Mouse (Mus musculus) adrenal gland, adult 18-20 months (tissue): Measurements from ENCODE around the gene Tmem25. TPM values are rescaled to one million over a fixed set of nuclear protein-coding genes. Genes with fewer than 3 reads are reported as not detected.

Experiments
- DNase-seq, 2 experiments: peaks; one replicate each; pipeline ENCODE4 v3.0.0; 2021 to 2022; ENCODE audit warnings: low spot score in 2 of 2
- long read RNA-seq, 2 experiments: library from polyadenylated mRNA; stranded (forward); transcript quantifications; one replicate each; pipeline ENCODE4 v2.0.0; 2021
- total RNA-seq, 2 experiments: library from RNA; stranded (reverse); gene quantifications; 1 replicate in 1 of 2; 2 replicates in 1 of 2; pipeline ENCODE4 v1.2.3; 2021

Gene Tmem25
- total RNA-seq, result 1 to 10 TPM; 4.2 to 8.3 TPM
- long read RNA-seq, experiment 1, partial matches to known transcripts, result 1 of 8 reads
- long read RNA-seq, experiment 1, other reads (novel, unspliced or antisense), result 3 of 8 reads
- long read RNA-seq, experiment 2, partial matches to known transcripts, result 0 of 7 reads
- long read RNA-seq, experiment 2, other reads (novel, unspliced or antisense), result 5 of 7 reads

DNA sequence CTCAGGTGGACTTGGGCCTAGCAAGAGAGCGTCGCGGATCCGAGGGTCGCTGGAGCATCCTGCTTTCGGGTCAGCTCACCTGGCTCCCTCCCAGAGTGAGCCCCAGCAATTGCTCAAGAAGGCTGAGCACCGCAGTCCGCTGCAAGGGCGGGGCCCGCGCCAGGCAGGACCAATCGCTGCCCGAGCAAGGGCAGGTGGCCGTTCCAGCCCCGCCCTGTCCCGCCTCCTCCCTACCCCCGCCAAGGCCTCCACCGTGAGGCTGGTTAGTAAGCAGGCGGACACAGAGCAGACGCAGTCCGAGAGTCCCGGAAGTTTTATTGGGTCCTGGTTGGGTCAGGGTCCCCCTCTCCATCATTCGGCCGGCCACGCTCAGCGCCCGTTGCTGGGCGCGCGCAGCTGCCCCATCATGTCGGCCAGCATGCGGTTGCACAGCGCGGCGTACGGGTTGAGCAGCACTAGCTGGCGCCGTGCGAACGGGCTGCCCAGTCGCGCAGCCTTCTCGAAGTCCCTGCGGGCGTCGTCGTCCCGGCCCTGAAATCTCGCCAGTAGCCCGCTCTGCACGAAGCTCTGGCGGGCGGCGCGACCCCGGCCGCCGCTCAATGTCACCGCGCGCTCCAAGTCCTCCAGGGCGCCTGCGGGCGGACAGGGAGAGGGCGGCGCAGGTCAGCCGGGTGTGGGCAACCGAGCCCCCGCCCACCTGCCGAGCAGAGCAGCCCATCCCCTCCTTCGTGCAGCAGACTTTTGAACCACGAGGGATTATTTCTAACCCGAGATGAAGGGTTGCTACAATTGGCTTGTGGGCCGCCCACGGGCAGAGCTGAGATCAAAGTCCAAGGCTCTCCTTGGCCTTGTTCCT lies at the start of gene Tmem25:
Gene Tmem25 (minus strand): TSS at position 206 of the 856 bp plus-strand sequence.
- DNase-seq, result peak; percentile 74 to 83

- DNase-seq, result no peak
These were observed 48.3 kb upstream of the Tmem25 start for GRCm38 (mm10) chr9:44847446-44847845.

DNA sequence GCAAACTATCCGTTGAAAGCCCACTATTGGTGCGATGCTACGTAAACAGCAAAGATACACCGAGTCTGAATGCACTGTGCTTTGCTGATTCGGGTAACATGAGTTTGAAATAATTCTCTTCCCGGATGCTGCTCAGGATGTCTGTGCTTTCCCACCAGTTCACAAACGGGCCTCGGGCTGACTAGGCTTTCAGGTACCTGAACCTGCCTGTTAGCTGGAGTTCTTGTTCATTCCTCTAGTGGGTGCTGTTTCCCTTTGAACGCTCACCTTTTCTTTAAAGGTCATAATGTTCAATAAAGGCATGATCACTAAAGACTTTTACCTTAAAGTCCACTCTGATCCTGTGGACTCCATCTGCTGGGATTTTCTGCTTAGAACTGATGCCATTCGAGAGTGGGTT lies 42.1 kb upstream of the Tmem25 start:
- DNase-seq, result no peak

DNA sequence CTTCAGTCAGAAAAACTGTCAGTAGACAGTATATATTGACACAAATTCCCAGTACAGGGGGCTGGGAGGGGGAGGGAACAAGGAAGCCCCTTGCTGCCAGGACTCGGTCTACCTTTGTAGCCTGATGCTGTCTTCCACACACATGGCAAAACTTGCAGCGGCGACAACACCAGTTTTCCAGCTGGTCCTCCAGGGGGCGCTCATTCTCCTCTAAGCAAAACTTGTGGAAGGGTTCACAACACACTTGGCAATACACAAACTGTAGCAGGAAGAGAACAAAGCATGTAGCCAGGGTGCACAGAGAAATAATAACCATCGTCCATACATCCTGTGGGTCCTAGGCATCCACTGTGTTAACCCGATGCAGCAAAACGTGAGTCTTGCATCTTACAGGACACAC lies 37.3 kb upstream of the Tmem25 start:
- peak; percentile 75 to 77 for DNase-seq

- no peak for DNase-seq
These were observed 33.2 kb upstream of the Tmem25 start for GRCm38 (mm10) chr9:44832356-44832755.

GRCm38 (mm10) chr9:44830506-44830905 lies 31.4 kb upstream of the Tmem25 start:
- no peak for DNase-seq

DNA sequence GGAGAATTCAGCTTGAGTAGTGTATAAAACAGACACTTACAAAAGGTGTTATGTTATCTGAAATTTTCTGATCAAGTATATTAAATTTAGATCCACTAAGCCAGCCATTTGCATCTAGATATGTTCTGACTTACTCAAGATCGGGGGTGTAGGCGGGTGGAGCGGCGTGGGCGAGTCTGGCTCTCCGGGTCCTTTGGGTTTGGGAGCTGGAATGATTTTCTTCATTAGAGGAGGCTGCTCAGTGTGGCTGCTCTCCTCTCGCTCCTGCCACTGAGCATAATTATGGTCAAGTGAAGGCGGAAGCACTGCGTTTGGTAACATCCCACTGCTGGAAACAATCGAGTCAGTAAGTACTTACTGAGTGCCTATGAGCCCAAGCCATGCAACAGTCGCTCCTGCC lies 29.8 kb upstream of the Tmem25 start:
- no peak for DNase-seq

DNA sequence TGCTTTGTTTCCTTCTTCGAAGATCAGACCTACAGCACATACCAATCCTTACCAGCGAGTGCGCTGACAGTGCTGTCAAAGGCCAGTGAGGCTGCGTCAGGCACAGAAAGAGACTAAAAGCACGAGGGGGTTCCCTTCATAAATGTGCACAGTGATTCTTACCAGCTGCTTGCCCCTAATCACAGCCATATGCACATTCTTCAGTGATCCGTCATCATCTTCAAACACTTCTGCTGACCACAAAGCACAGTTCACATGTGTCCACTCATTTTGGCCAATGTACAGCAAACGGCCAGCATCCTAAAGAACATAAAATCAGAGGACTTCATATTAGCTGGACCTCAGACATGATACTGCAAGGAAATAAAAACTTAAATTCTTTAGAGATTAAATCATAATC lies 27.6 kb upstream of the Tmem25 start:
- DNase-seq, result no peak

GRCm38 (mm10) chr9:44819920-44820827 lies 21.1 kb upstream of the Tmem25 start:
- DNase-seq, result no peak

- DNase-seq, result no peak
These were observed 18.4 kb upstream of the Tmem25 start for GRCm38 (mm10) chr9:44817522-44817921.

GRCm38 (mm10) chr9:44814179-44814578 lies 15.1 kb upstream of the Tmem25 start:
- no peak for DNase-seq

- DNase-seq, result no peak
These were observed 11.2 kb upstream of the Tmem25 start for GRCm38 (mm10) chr9:44810316-44810715.

- DNase-seq, result no peak
These were observed 8.7 kb upstream of the Tmem25 start for GRCm38 (mm10) chr9:44807778-44808177.

DNA sequence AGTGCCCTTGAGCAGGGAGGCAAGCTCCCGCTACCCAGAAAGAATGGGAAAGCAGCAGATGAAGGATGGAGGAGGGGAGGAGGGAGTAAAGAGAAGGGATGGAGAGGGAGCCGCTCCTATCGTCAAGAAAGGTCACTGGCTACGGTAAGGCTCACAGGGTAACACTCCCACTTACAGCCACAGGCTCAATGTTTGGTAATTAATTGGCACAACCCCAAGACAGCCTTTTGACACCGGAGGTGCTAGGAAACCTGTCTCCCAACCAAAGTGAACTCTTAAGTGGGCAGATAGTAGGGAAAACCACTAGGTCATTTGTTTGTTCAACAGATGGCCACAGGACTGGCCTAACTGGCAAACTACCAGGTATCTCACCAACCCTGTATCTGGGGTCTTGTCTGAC lies 8.0 kb upstream of the Tmem25 start:
- DNase-seq, result no peak

GRCm38 (mm10) chr9:44805536-44805935 lies 6.4 kb upstream of the Tmem25 start:
- no peak for DNase-seq

GRCm38 (mm10) chr9:44804678-44805077 lies 5.6 kb upstream of the Tmem25 start:
- no peak for DNase-seq

- no peak for DNase-seq
These were observed 3.8 kb upstream of the Tmem25 start, which contains the start of gene Ttc36 for GRCm38 (mm10) chr9:44802808-44803450. TSS of gene Ttc36 (minus strand) at chr9:44803072.

DNA sequence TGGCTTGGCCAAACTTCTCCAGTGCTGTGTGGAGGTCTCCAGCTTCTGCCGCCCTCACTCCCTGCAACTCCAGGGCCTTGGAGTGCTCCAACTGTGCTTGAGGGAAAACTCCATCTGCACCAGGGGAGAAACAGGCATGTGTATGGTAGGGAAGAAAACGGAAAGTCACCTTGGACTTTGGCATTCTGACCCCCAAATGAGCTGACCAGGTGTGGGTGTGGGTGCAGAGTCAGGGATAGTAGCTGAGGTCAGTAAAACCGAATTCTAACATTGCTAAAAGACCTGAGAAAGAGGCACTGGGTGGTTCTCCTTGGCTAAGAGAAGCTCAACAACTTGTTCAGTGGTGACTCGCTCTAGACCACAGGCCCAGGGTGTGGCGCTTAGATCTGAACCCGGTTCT lies 2.6 kb upstream of the Tmem25 start:
- DNase-seq, result no peak

- no peak for DNase-seq
These were observed 834 bp upstream of the Tmem25 start for GRCm38 (mm10) chr9:44799958-44800324.

GRCm38 (mm10) chr9:44798298-44798697 lies 809 bp downstream of the Tmem25 start:
- no peak for DNase-seq

DNA sequence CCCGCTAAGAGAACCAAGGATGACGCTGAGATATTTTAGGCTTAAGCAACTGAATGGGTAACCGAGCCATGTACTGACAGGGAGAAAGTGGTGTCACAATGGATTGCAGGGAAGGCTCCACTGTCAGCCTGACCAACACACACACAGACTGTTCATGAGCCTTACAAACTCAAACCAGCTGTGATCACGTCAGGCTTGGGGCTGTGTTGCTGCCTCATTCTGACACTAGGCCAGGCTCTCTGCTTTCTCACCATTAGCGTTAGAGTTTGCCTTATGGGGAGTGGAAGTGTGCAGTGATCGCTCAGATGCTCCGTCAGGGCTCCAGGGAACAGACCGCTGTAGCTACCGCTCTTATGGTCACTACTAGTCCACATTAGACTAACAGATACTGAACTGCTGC lies 6.3 kb downstream of the Tmem25 start:
- DNase-seq, result no peak
